Mouse (Mus musculus) lung, embryonic 15.5 days (tissue): ENCODE results near the gene Zfp961. TPM values are rescaled to one million over a fixed set of nuclear protein-coding genes. Genes with fewer than 3 reads are reported as not detected.
"Not testable (repeated sequence)": the region's sequence is repeated elsewhere in the genome, so short reads cannot be mapped to it uniquely, and the experiment has no call there.

Experiments used
- ATAC-seq: fragments of 200-750 bp; cut with Nextera tagmentation; 2 replicates; pipeline ENCODE4 v1.8.0; 2017; ENCODE audit warnings: moderate number of reproducible peaks, borderline replicate concordance; ENCODE audit not compliant: low FRiP score, low TSS enrichment; ENCODE audit errors: extremely low read depth
- H3K27ac ChIP-seq: fragments of 300-500 bp; sonication (generic); 2 replicates; pipeline ENCODE4 v1.5.1; 2015; ENCODE audit warnings: moderate library complexity, mild to moderate bottlenecking, inconsistent platforms
- H3K27me3 ChIP-seq: fragments of 300-500 bp; sonication (generic); 2 replicates; pipeline ENCODE4 v1.6.1; 2015; ENCODE audit warnings: inconsistent platforms
- H3K36me3 ChIP-seq: fragments of 300-500 bp; sonication (generic); 2 replicates; pipeline ENCODE4 v1.6.1; 2015; ENCODE audit warnings: inconsistent platforms
- H3K4me1 ChIP-seq: fragments of 300-500 bp; sonication (generic); 2 replicates; pipeline ENCODE4 v1.6.1; 2015; ENCODE audit warnings: inconsistent platforms
- H3K4me2 ChIP-seq: fragments of 300-500 bp; sonication (generic); 2 replicates; pipeline ENCODE4 v1.6.1; 2015; ENCODE audit warnings: inconsistent platforms, mild to moderate bottlenecking, moderate library complexity
- H3K4me3 ChIP-seq: fragments of 300-500 bp; sonication (generic); 2 replicates; pipeline ENCODE4 v1.5.1; 2015; ENCODE audit warnings: mild to moderate bottlenecking, inconsistent platforms
- H3K9ac ChIP-seq: fragments of 300-500 bp; sonication (generic); 2 replicates; pipeline ENCODE4 v1.6.1; 2015; ENCODE audit warnings: inconsistent platforms
- H3K9me3 ChIP-seq: fragments of 300-500 bp; sonication (generic); 2 replicates; pipeline ENCODE4 v1.6.1; 2016; ENCODE audit warnings: inconsistent platforms
- WGBS: fragments of 180-500 bp; shearing (Covaris S2); methylation state at CpG from one replicate; pipeline ENCODE4 v1.1.7; 2015; 5-methylcytosine and 5-hydroxymethylcytosine counted together
- polyA plus RNA-seq: library from polyadenylated mRNA; unstranded; fragments of >200 nt; fragmentation: Nextera tagmentation; extraction: Ambion mirVana; gene quantifications from 2 replicates; pipeline ENCODE4 v1.2.1, GENCODE M21; 2015

Gene Zfp961
- polyA plus RNA-seq, 1 experiment from 2014 or later, result 21.4 TPM

- no peaks in the 10 kb centered on the region for H3K9me3 ChIP-seq
- H3K4me3 ChIP-seq, result no peak overlapping the region
- ATAC-seq, result no peak
- no peaks in the 10 kb centered on the region for H3K4me1 ChIP-seq
- H3K27ac ChIP-seq, result no peak overlapping the region
- 54% methylated on average over 3 of the region's 3 CpGs for WGBS
- H3K4me2 ChIP-seq, result no peak overlapping the region
- H3K9ac ChIP-seq, result no peak overlapping the region
- no peaks in the 10 kb centered on the region for H3K27me3 ChIP-seq
- no peaks in the 10 kb centered on the region for H3K36me3 ChIP-seq
These were observed 49.4 kb downstream of the Zfp961 start for GRCm38 (mm10) chr8:72000223-72000622.

GRCm38 (mm10) chr8:72002942-72003341, 52.1 kb downstream of the Zfp961 start:
- Histone ChIP-seq H3K27ac (no peak overlapping the region), H3K9ac (no peak overlapping the region), H3K27me3 (no peaks in the 10 kb centered on the region), H3K4me2 (no peak overlapping the region), H3K4me1 (no peaks in the 10 kb centered on the region), H3K4me3 (no peak overlapping the region), H3K36me3 (no peaks in the 10 kb centered on the region), H3K9me3 (no peaks in the 10 kb centered on the region)
- no peak for ATAC-seq

- Histone ChIP-seq H3K4me2 (no peak overlapping the region), H3K4me3 (no peak overlapping the region), H3K27me3 (no peaks in the 10 kb centered on the region), H3K27ac (no peak overlapping the region), H3K4me1 (no peaks in the 10 kb centered on the region), H3K36me3 (no peaks in the 10 kb centered on the region), H3K9ac (no peak overlapping the region), H3K9me3 (no peaks in the 10 kb centered on the region)
- no peak for ATAC-seq
- 73% methylated on average over 3 of the region's 3 CpGs for WGBS
These were observed 55.1 kb downstream of the Zfp961 start for GRCm38 (mm10) chr8:72005912-72006311.

- H3K9ac ChIP-seq, result no peak overlapping the region
- H3K4me3 ChIP-seq, result no peak overlapping the region
- ATAC-seq, result no peak
- no peak overlapping the region for H3K4me2 ChIP-seq
- no peaks in the 10 kb centered on the region for H3K4me1 ChIP-seq
- H3K27me3 ChIP-seq, result no peaks in the 10 kb centered on the region
- WGBS, result 52% methylated on average over 1 of the region's 1 CpGs
- no peaks in the 10 kb centered on the region for H3K36me3 ChIP-seq
- no peaks in the 10 kb centered on the region for H3K9me3 ChIP-seq
- no peak overlapping the region for H3K27ac ChIP-seq
These were observed 55.9 kb downstream of the Zfp961 start for GRCm38 (mm10) chr8:72006763-72007162.

GRCm38 (mm10) chr8:72008134-72008641, 57.4 kb downstream of the Zfp961 start:
- Histone ChIP-seq H3K4me1 (no peaks in the 10 kb centered on the region), H3K27ac (no peak overlapping the region), H3K9ac (no peak overlapping the region), H3K36me3 (no peaks in the 10 kb centered on the region), H3K4me2 (no peak overlapping the region), H3K27me3 (no peaks in the 10 kb centered on the region), H3K4me3 (no peak overlapping the region), H3K9me3 (no peaks in the 10 kb centered on the region)
- ATAC-seq, result no peak
- 58% methylated on average over 3 of the region's 3 CpGs for WGBS

GRCm38 (mm10) chr8:72009473-72009872, 58.6 kb downstream of the Zfp961 start, which contains the start of gene Cyp4f18:
Cyp4f18 (minus strand) TSS chr8:72009626.
- Histone ChIP-seq H3K36me3 (no peaks in the 10 kb centered on the region), H3K27me3 (no peaks in the 10 kb centered on the region), H3K4me3 (no peak within 1 kb of the TSS), H3K4me2 (no peak within 1 kb of the TSS), H3K9ac (no peak within 1 kb of the TSS), H3K27ac (no peak within 1 kb of the TSS), H3K4me1 (no peaks in the 10 kb centered on the region), H3K9me3 (no peaks in the 10 kb centered on the region)
- ATAC-seq, result no peak
- WGBS, result 64% methylated on average over 3 of the region's 3 CpGs

- not testable (repeated sequence) for H3K9ac ChIP-seq, H3K27ac ChIP-seq, H3K4me3 ChIP-seq, H3K9me3 ChIP-seq, H3K4me2 ChIP-seq, H3K27me3 ChIP-seq, H3K4me1 ChIP-seq, ATAC-seq, H3K36me3 ChIP-seq
- 53% methylated on average over 6 of the region's 6 CpGs for WGBS
These were observed 62.8 kb downstream of the Zfp961 start for GRCm38 (mm10) chr8:72013506-72014228.

GRCm38 (mm10) chr8:72017339-72017738, 66.5 kb downstream of the Zfp961 start:
- WGBS, result 33% methylated on average over 2 of the region's 2 CpGs
- ATAC-seq, result not testable (repeated sequence)

GRCm38 (mm10) chr8:72018141-72018540, 67.3 kb downstream of the Zfp961 start:
- Histone ChIP-seq H3K4me2 (no peak overlapping the region), H3K4me3 (no peak overlapping the region), H3K27me3 (no peaks in the 10 kb centered on the region), H3K9me3 (no peaks in the 10 kb centered on the region), H3K4me1 (no peaks in the 10 kb centered on the region), H3K9ac (no peak overlapping the region), H3K36me3 (no peaks in the 10 kb centered on the region), H3K27ac (no peak overlapping the region)
- WGBS, result 57% methylated on average over 2 of the region's 2 CpGs
- no peak for ATAC-seq

More at GRCm38 (mm10) chr8:72017339-72017738, 66.5 kb downstream of the Zfp961 start:
- not testable (repeated sequence) for H3K27me3 ChIP-seq, H3K4me1 ChIP-seq, H3K9ac ChIP-seq, H3K4me3 ChIP-seq, H3K27ac ChIP-seq, H3K4me2 ChIP-seq, H3K36me3 ChIP-seq, H3K9me3 ChIP-seq

- H3K27ac ChIP-seq, H3K27me3 ChIP-seq, H3K36me3 ChIP-seq, H3K4me1 ChIP-seq, H3K4me2 ChIP-seq, H3K4me3 ChIP-seq, ATAC-seq, H3K9me3 ChIP-seq, H3K9ac ChIP-seq: not testable (repeated sequence)
- WGBS, result 64% methylated on average over 1 of the region's 1 CpGs
These were observed 68.2 kb downstream of the Zfp961 start for GRCm38 (mm10) chr8:72019022-72019421.

- no peaks in the 10 kb centered on the region for H3K4me1 ChIP-seq
- H3K9me3 ChIP-seq, result no peaks in the 10 kb centered on the region
- 32% methylated on average over 2 of the region's 2 CpGs for WGBS
- no peak overlapping the region for H3K4me2 ChIP-seq
- H3K4me3 ChIP-seq, result no peak overlapping the region
- no peak overlapping the region for H3K9ac ChIP-seq
- no peaks in the 10 kb centered on the region for H3K36me3 ChIP-seq
- no peak for ATAC-seq
- H3K27me3 ChIP-seq, result no peaks in the 10 kb centered on the region
- H3K27ac ChIP-seq, result no peak overlapping the region
These were observed 69.0 kb downstream of the Zfp961 start for GRCm38 (mm10) chr8:72019816-72020215.

- WGBS, result 6% methylated on average over 3 of the region's 9 CpGs
These were observed 74.0 kb downstream of the Zfp961 start for GRCm38 (mm10) chr8:72024886-72025285.

More at GRCm38 (mm10) chr8:72024886-72025285, 74.0 kb downstream of the Zfp961 start:
- H3K4me2 ChIP-seq, H3K4me3 ChIP-seq, ATAC-seq, H3K27me3 ChIP-seq, H3K4me1 ChIP-seq, H3K27ac ChIP-seq, H3K36me3 ChIP-seq, H3K9ac ChIP-seq, H3K9me3 ChIP-seq: not testable (repeated sequence)
